Mouse (Mus musculus) megakaryocyte-erythroid progenitor cell, adult 5-6 weeks (primary cell): ENCODE results near the gene Rad23a. TPM values are rescaled to one million over a fixed set of nuclear protein-coding genes. Genes with fewer than 3 reads are reported as not detected.

ENCODE experiments used
- ATAC-seq: replicated peaks from 2 replicates; pipeline ENCODE4 v1.8.0; 2016; ENCODE audit warnings: mild to moderate bottlenecking, inconsistent platforms; ENCODE audit not compliant: severe bottlenecking, poor library complexity, low FRiP score, low TSS enrichment
- total RNA-seq, 2 experiments: library from RNA; stranded (forward) in 1 of 2; stranded (reverse) in 1 of 2; fragments of 200-1000, 215-1000 nt in 1 of 2; fragments of >200 nt in 1 of 2; fragmentation: Nextera tagmentation in 1 of 2; gene quantifications; 2 replicates each; pipeline ENCODE4 v1.2.3; 2014 to 2017

The Rad23a gene
- total RNA-seq, 2 experiments from 2014 or later, result 43.7 to 151 TPM

- no peak for ATAC-seq
Measured at GRCm38 (mm10) chr8:84792429-84792947, 48.0 kb downstream of the Rad23a start.

- peak; percentile 43; the same call in 1 of the 2 replicates for ATAC-seq
Measured at GRCm38 (mm10) chr8:84790537-84790936, 49.9 kb downstream of the Rad23a start.

GRCm38 (mm10) chr8:84789855-84790486 is 50.5 kb downstream of the Rad23a start:
- ATAC-seq, result no peak

- no peak for ATAC-seq
Measured at GRCm38 (mm10) chr8:84789345-84789744, 51.1 kb downstream of the Rad23a start.

GRCm38 (mm10) chr8:84788896-84789295 is 51.6 kb downstream of the Rad23a start:
- no peak for ATAC-seq

GRCm38 (mm10) chr8:84787523-84788302 is 52.8 kb downstream of the Rad23a start:
- ATAC-seq, result no peak

GRCm38 (mm10) chr8:84786801-84787467 is 53.5 kb downstream of the Rad23a start:
- no peak for ATAC-seq

GRCm38 (mm10) chr8:84785756-84786677 is 54.4 kb downstream of the Rad23a start:
- ATAC-seq, result no peak

- no peak for ATAC-seq
Measured at GRCm38 (mm10) chr8:84785506-84785755, 55.0 kb downstream of the Rad23a start.

- no peak for ATAC-seq
Measured at GRCm38 (mm10) chr8:84784681-84785505, 55.6 kb downstream of the Rad23a start.

Other genes with a start within 250 kb of the Rad23a start
Only the 30 nearest of the 31 such genes appear.
- gene Ier2, start 177.8 kb downstream of the Rad23a start, total RNA-seq (2014; fragmentation: Nextera tagmentation), result 23.2 and 27.2 TPM in 2 replicates
- gene Ier2, start 177.8 kb downstream of the Rad23a start, total RNA-seq (2017), result 47.1 and 60.7 TPM in 2 replicates
- gene Trmt1, start 154.4 kb downstream of the Rad23a start, total RNA-seq (2014; fragmentation: Nextera tagmentation), result 170 and 181 TPM in 2 replicates
- gene Trmt1, start 154.4 kb downstream of the Rad23a start, total RNA-seq (2017), result 94.9 and 126 TPM in 2 replicates
- 71.6 and 76.7 TPM in 2 replicates for gene Nacc1, start 152.8 kb downstream of the Rad23a start, total RNA-seq (2014; fragmentation: Nextera tagmentation)
- gene Nacc1, start 152.8 kb downstream of the Rad23a start, total RNA-seq (2017), result 35.8 and 51.5 TPM in 2 replicates
- gene Lyl1, start 139.2 kb downstream of the Rad23a start, total RNA-seq (2014; fragmentation: Nextera tagmentation), result 44.2 and 65.2 TPM in 2 replicates
- gene Lyl1, start 139.2 kb downstream of the Rad23a start, total RNA-seq (2017), result 9.5 and 10.1 TPM in 2 replicates
- gene G430095P16Rik, start 117.7 kb downstream of the Rad23a start, total RNA-seq (2014; fragmentation: Nextera tagmentation), result 25.7 and 28.1 TPM in 2 replicates
- 8.2 and 11.4 TPM in 2 replicates for gene G430095P16Rik, start 117.7 kb downstream of the Rad23a start, total RNA-seq (2017)
- 73.4 and 79.7 TPM in 2 replicates for gene Nfix, start 40.3 kb downstream of the Rad23a start, total RNA-seq (2014; fragmentation: Nextera tagmentation)
- gene Nfix, start 40.3 kb downstream of the Rad23a start, total RNA-seq (2017), result 13.3 and 26.0 TPM in 2 replicates
- 4.7 TPM in 2 replicates for gene Dand5, start 17.8 kb downstream of the Rad23a start, total RNA-seq (2014; fragmentation: Nextera tagmentation)
- 3.5 and 3.7 TPM in 2 replicates for gene Dand5, start 17.8 kb downstream of the Rad23a start, total RNA-seq (2017)
- gene Gadd45gip1, start 9.1 kb downstream of the Rad23a start, total RNA-seq (2014; fragmentation: Nextera tagmentation), result 28.3 and 31.1 TPM in 2 replicates
- 53.1 and 61.8 TPM in 2 replicates for gene Gadd45gip1, start 9.1 kb downstream of the Rad23a start, total RNA-seq (2017)
- gene Calr, start 6.3 kb upstream of the Rad23a start, total RNA-seq (2014; fragmentation: Nextera tagmentation), result 286 and 320 TPM in 2 replicates
- gene Calr, start 6.3 kb upstream of the Rad23a start, total RNA-seq (2017), result 1,361 and 1,527 TPM in 2 replicates
- 101 and 104 TPM in 2 replicates for gene Farsa, start 16.3 kb upstream of the Rad23a start, total RNA-seq (2014; fragmentation: Nextera tagmentation)
- 151 and 153 TPM in 2 replicates for gene Farsa, start 16.3 kb upstream of the Rad23a start, total RNA-seq (2017)
- gene Syce2, start 31.4 kb upstream of the Rad23a start, total RNA-seq (2014; fragmentation: Nextera tagmentation), result 101 and 135 TPM in 2 replicates
- gene Syce2, start 31.4 kb upstream of the Rad23a start, total RNA-seq (2017), result 98.9 and 102 TPM in 2 replicates
- 34.7 and 51.0 TPM in 2 replicates for gene Gcdh, start 53.3 kb upstream of the Rad23a start, total RNA-seq (2014; fragmentation: Nextera tagmentation)
- 37.0 and 42.9 TPM in 2 replicates for gene Gcdh, start 53.3 kb upstream of the Rad23a start, total RNA-seq (2017)
- gene Klf1, start 61.3 kb upstream of the Rad23a start, total RNA-seq (2014; fragmentation: Nextera tagmentation), result 193 and 197 TPM in 2 replicates
- gene Klf1, start 61.3 kb upstream of the Rad23a start, total RNA-seq (2017), result 162 and 228 TPM in 2 replicates
- 29.1 and 38.8 TPM in 2 replicates for gene Dnase2a, start 67.9 kb upstream of the Rad23a start, total RNA-seq (2014; fragmentation: Nextera tagmentation)
- gene Dnase2a, start 67.9 kb upstream of the Rad23a start, total RNA-seq (2017), result 26.7 and 42.2 TPM in 2 replicates
- 0.45 TPM in 1 of 2 replicates, not detected in the other for gene Mast1, start 96.7 kb upstream of the Rad23a start, total RNA-seq (2014; fragmentation: Nextera tagmentation)
- 0.42 TPM in 1 of 2 replicates, not detected in the other for gene Mast1, start 96.7 kb upstream of the Rad23a start, total RNA-seq (2017)
- gene Rtbdn, start 106.3 kb upstream of the Rad23a start, total RNA-seq (2014; fragmentation: Nextera tagmentation), result not detected in 2 replicates
- gene Rtbdn, start 106.3 kb upstream of the Rad23a start, total RNA-seq (2017), result not detected in 2 replicates
- gene Gm49661, start 128.8 kb upstream of the Rad23a start, total RNA-seq (2014; fragmentation: Nextera tagmentation), result not detected in 2 replicates
- not detected in 2 replicates for gene Gm49661, start 128.8 kb upstream of the Rad23a start, total RNA-seq (2017)
- 898 and 1,004 TPM in 2 replicates for gene Prdx2, start 128.9 kb upstream of the Rad23a start, total RNA-seq (2014; fragmentation: Nextera tagmentation)
- 1,011 and 1,021 TPM in 2 replicates for gene Prdx2, start 128.9 kb upstream of the Rad23a start, total RNA-seq (2017)
- gene Rnaseh2a, start 129.1 kb upstream of the Rad23a start, total RNA-seq (2014; fragmentation: Nextera tagmentation), result 198 and 202 TPM in 2 replicates
- gene Rnaseh2a, start 129.1 kb upstream of the Rad23a start, total RNA-seq (2017), result 119 and 151 TPM in 2 replicates
- 4.1 and 8.0 TPM in 2 replicates for gene Junb, start 138.1 kb upstream of the Rad23a start, total RNA-seq (2014; fragmentation: Nextera tagmentation)
- gene Junb, start 138.1 kb upstream of the Rad23a start, total RNA-seq (2017), result 57.8 and 74.2 TPM in 2 replicates
- gene Hook2, start 149.9 kb upstream of the Rad23a start, total RNA-seq (2014; fragmentation: Nextera tagmentation), result 7.7 and 9.6 TPM in 2 replicates
- 11.0 and 19.9 TPM in 2 replicates for gene Hook2, start 149.9 kb upstream of the Rad23a start, total RNA-seq (2017)
- not detected in 2 replicates for gene Best2, start 173.9 kb upstream of the Rad23a start, total RNA-seq (2014; fragmentation: Nextera tagmentation)
- gene Best2, start 173.9 kb upstream of the Rad23a start, total RNA-seq (2017), result not detected in 2 replicates
- gene Asna1, start 184.6 kb upstream of the Rad23a start, total RNA-seq (2014; fragmentation: Nextera tagmentation), result 77.3 and 82.3 TPM in 2 replicates
- 48.6 and 73.5 TPM in 2 replicates for gene Asna1, start 184.6 kb upstream of the Rad23a start, total RNA-seq (2017)
- gene Trir, start 186.2 kb upstream of the Rad23a start, total RNA-seq (2014; fragmentation: Nextera tagmentation), result 137 and 159 TPM in 2 replicates
- 342 and 455 TPM in 2 replicates for gene Trir, start 186.2 kb upstream of the Rad23a start, total RNA-seq (2017)
- gene Tnpo2, start 196.2 kb upstream of the Rad23a start, total RNA-seq (2014; fragmentation: Nextera tagmentation), result 42.2 and 68.5 TPM in 2 replicates
- gene Tnpo2, start 196.2 kb upstream of the Rad23a start, total RNA-seq (2017), result 20.3 and 28.3 TPM in 2 replicates
- 11.0 and 21.1 TPM in 2 replicates for gene Fbxw9, start 219.4 kb upstream of the Rad23a start, total RNA-seq (2014; fragmentation: Nextera tagmentation)
- gene Fbxw9, start 219.4 kb upstream of the Rad23a start, total RNA-seq (2017), result 1.4 and 5.8 TPM in 2 replicates
- gene Gm5741, start 227.3 kb upstream of the Rad23a start, total RNA-seq (2014; fragmentation: Nextera tagmentation), result not detected in 2 replicates
- gene Gm5741, start 227.3 kb upstream of the Rad23a start, total RNA-seq (2017), result not detected in 2 replicates
- gene Dhps, start 231.1 kb upstream of the Rad23a start, total RNA-seq (2014; fragmentation: Nextera tagmentation), result 69.1 and 99.2 TPM in 2 replicates
- 15.0 and 17.6 TPM in 2 replicates for gene Dhps, start 231.1 kb upstream of the Rad23a start, total RNA-seq (2017)
- gene Wdr83os, start 240.1 kb upstream of the Rad23a start, total RNA-seq (2014; fragmentation: Nextera tagmentation), result 172 and 250 TPM in 2 replicates
- 40.4 and 61.3 TPM in 2 replicates for gene Wdr83os, start 240.1 kb upstream of the Rad23a start, total RNA-seq (2017)
- 50.1 and 102 TPM in 2 replicates for gene Wdr83, start 240.6 kb upstream of the Rad23a start, total RNA-seq (2014; fragmentation: Nextera tagmentation)
- 23.1 and 25.2 TPM in 2 replicates for gene Wdr83, start 240.6 kb upstream of the Rad23a start, total RNA-seq (2017)